Mouse (Mus musculus): Measurements from ENCODE around the gene Astn2. TPM values are rescaled to one million over a fixed set of nuclear protein-coding genes. Genes with fewer than 3 reads are reported as not detected.

The Astn2 gene
- polyA plus RNA-seq, 1 experiment, result 1.1 TPM

DNA sequence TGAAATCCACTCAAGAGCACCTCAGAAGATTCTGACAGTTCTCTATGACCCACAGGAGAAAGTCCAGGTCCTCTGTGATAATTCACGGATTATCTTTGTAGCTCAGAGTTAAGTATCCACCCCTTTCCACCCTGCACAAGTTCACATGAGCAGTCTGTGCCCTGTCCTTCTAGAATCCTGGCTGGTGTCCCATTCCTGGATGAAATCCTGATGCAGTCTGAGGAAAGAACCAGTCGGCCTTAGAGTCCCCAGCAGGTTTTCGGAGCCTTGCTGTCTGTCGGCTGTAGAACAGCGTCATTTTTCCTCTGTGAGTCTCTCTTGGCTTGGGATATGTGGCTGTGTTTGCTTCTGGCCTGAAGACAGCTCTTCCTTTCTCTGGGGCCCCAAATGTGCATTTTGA is 978.0 kb downstream of the Astn2 start:
- WGBS, result 84% methylated on average over 5 of the region's 5 CpGs
- H3K27ac ChIP-seq (ENCODE audit: control insufficient read depth, insufficient read depth, low read depth, low read length, poor library complexity), result no peak overlapping the region
- H3K4me1 ChIP-seq (ENCODE audit: control insufficient read depth, insufficient read depth, low read length), result no peaks in the 10 kb centered on the region
- TF ChIP-seq CTCF (IDR thresholded peaks at IDR 0.05; ENCODE audit: control insufficient read depth, insufficient read depth, low read length) (no peak), POLR2A (IDR thresholded peaks at IDR 0.05; ENCODE audit: borderline replicate concordance, control insufficient read depth, low read depth, low read length) (no peak)
- no peak overlapping the region for H3K4me3 ChIP-seq (replicated peaks; ENCODE audit: control insufficient read depth, low read depth, low read length)

DNA sequence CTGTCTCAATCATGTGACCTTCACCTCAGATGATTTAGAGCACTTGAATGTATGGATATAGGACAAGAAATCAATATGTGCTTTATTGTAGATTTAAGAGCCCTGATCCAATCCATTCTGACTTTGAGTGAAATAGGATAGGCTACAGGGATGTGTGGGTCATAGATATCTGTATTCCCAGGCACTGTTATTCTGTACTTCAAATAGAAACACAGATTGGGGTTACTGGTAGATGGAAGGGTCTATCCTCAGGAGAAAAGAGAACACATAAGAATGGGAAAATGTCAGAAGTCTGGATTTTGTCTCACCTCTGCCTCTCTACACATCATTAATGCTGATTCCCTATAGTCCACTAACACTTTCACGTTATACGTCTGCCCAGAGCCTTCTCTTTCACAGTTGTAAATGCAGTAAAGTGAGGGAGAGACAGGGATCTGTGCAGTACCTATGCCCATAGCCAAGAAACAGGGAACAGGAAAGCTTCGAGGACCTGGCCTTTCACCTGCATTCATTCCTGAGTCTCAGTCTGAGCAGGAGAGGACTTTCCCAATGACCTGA is 981.3 kb downstream of the Astn2 start:
- Histone ChIP-seq H3K27ac (ENCODE audit: control insufficient read depth, insufficient read depth, low read depth, low read length, poor library complexity) (no peak overlapping the region), H3K4me1 (ENCODE audit: control insufficient read depth, insufficient read depth, low read length) (no peaks in the 10 kb centered on the region), H3K4me3 (replicated peaks; ENCODE audit: control insufficient read depth, low read depth, low read length) (no peak overlapping the region)
- WGBS, result 81% methylated on average over 3 of the region's 3 CpGs
- TF ChIP-seq CTCF (IDR thresholded peaks at IDR 0.05; ENCODE audit: control insufficient read depth, insufficient read depth, low read length) (no peak), POLR2A (IDR thresholded peaks at IDR 0.05; ENCODE audit: borderline replicate concordance, control insufficient read depth, low read depth, low read length) (no peak)

DNA sequence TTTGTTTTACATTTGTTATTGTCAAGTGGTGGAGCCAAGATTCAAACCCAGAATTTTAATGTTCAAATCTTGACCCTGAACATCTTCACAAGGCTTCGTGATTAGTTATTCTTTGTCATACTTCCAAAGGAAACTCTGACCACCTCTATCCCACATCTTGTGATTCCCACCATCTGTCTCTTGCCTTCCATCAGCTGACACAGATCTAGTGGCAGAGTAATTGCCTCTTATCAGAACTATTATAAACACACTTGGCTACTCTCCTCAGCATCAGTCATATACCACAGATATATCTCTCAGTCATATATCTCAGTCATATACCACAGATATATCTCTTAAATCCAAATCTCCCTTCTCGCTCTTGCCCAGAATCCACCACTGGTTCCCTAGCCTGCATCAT is 983.1 kb downstream of the Astn2 start:
- WGBS, result 80% methylated on average over 2 of the region's 2 CpGs
- TF ChIP-seq POLR2A (IDR thresholded peaks at IDR 0.05; ENCODE audit: borderline replicate concordance, control insufficient read depth, low read depth, low read length) (no peak), CTCF (IDR thresholded peaks at IDR 0.05; ENCODE audit: control insufficient read depth, insufficient read depth, low read length) (no peak)
- Histone ChIP-seq H3K4me3 (replicated peaks; ENCODE audit: control insufficient read depth, low read depth, low read length) (no peak overlapping the region), H3K27ac (ENCODE audit: control insufficient read depth, insufficient read depth, low read depth, low read length, poor library complexity) (no peak overlapping the region), H3K4me1 (ENCODE audit: control insufficient read depth, insufficient read depth, low read length) (no peaks in the 10 kb centered on the region)

DNA sequence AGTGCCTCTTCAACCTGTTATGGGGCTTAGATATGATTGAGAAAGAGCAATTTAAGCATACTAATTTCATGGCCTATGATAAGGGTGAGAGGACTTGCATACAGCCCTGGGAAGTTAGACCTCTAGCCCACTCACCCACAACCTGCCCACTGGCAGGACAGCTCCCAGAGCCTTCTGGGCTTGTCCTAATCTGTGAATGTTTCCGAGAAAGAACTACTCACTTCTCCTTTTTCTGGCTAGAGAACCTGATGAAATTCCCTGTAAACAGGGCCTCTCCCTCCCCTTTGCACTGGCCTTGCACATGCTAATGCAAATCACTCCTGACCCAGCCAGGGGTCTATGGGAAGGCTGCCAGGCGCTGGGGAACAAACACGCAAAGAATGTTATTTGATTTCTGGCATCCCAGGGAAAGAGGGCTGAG is 983.9 kb downstream of the Astn2 start:
- H3K27ac ChIP-seq (ENCODE audit: control insufficient read depth, insufficient read depth, low read depth, low read length, poor library complexity), result no peak overlapping the region
- 43% methylated on average over 3 of the region's 3 CpGs for WGBS
- no peak overlapping the region for H3K4me3 ChIP-seq (replicated peaks; ENCODE audit: control insufficient read depth, low read depth, low read length)
- TF ChIP-seq POLR2A (IDR thresholded peaks at IDR 0.05; ENCODE audit: borderline replicate concordance, control insufficient read depth, low read depth, low read length), result no peak
- TF ChIP-seq CTCF (IDR thresholded peaks at IDR 0.05; ENCODE audit: control insufficient read depth, insufficient read depth, low read length), result no peak
- no peaks in the 10 kb centered on the region for H3K4me1 ChIP-seq (ENCODE audit: control insufficient read depth, insufficient read depth, low read length)

DNA sequence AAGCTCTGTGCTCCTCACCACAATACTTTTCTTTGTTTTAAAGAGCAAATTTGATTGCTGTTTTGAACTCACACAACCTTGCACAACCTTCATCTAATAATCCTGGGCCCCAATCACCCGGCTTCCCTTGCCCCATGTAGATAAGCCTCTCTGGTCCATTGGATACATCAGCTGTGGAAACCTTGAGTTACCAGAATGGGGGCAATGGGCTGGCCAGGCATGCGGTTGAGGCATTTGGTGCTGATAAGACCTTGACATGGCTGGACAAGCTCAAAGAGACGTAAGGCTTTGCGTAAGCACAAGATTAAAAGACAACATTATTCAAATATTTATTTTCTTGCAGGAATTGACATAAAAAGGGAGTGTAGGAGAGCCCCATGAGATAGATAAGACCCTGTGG is 988.9 kb downstream of the Astn2 start:
- no peaks in the 10 kb centered on the region for H3K4me1 ChIP-seq (ENCODE audit: control insufficient read depth, insufficient read depth, low read length)
- no peak for TF ChIP-seq CTCF (IDR thresholded peaks at IDR 0.05; ENCODE audit: control insufficient read depth, insufficient read depth, low read length)
- no peak for TF ChIP-seq POLR2A (IDR thresholded peaks at IDR 0.05; ENCODE audit: borderline replicate concordance, control insufficient read depth, low read depth, low read length)
- WGBS, result 83% methylated on average over 4 of the region's 4 CpGs

DNA sequence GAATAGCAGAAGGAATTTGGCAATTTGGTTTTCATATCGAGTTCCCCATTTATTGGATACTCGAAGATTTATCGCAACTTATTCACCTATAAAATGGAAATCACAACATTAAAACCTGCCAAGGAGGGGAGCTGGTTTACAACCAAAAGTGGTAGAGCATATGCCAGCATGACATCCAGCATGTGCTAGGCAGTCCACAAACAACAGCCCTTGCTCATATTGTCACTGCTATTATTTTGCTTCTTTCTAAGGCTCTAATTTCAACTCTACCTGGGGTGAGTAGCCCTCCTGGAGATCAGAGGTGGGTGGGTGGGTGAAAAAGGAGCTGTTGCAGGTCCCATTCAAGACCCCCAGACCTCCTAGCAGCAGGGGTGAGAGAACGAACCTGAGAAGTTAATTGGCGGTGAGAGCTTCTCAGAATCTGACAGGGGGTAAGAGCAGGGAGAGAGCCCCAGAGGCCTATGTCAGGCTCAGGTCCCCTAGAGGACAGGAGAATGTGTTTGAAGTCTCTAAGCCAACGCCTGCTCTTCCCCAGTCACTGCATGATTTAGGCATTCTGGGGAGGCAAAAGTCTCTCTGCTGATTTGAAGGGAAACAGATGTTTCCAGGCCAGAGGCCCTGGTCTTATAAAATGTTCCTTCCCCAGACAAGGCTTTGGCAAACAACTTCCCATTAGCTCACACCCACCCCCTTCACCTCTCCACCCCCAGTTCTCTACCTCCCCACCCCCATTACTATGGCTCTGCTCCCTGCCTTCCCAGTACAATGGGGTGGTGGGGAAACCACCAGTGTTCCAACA is 1001.4 kb downstream of the Astn2 start:
- 42% methylated on average over 6 of the region's 6 CpGs for WGBS
- H3K27ac ChIP-seq (ENCODE audit: control insufficient read depth, insufficient read depth, low read depth, low read length, poor library complexity), result no peak overlapping the region
- no peaks in the 10 kb centered on the region for H3K4me1 ChIP-seq (ENCODE audit: control insufficient read depth, insufficient read depth, low read length)
- no peak for TF ChIP-seq POLR2A (IDR thresholded peaks at IDR 0.05; ENCODE audit: borderline replicate concordance, control insufficient read depth, low read depth, low read length)
- TF ChIP-seq CTCF (IDR thresholded peaks at IDR 0.05; ENCODE audit: control insufficient read depth, insufficient read depth, low read length), result no peak
- H3K4me3 ChIP-seq (replicated peaks; ENCODE audit: control insufficient read depth, low read depth, low read length), result no peak overlapping the region

More for the DNA sequence above, 988.9 kb downstream of the Astn2 start:
- Histone ChIP-seq H3K4me3 (replicated peaks; ENCODE audit: control insufficient read depth, low read depth, low read length) (no peak overlapping the region), H3K27ac (ENCODE audit: control insufficient read depth, insufficient read depth, low read depth, low read length, poor library complexity) (no peak overlapping the region)

DNA sequence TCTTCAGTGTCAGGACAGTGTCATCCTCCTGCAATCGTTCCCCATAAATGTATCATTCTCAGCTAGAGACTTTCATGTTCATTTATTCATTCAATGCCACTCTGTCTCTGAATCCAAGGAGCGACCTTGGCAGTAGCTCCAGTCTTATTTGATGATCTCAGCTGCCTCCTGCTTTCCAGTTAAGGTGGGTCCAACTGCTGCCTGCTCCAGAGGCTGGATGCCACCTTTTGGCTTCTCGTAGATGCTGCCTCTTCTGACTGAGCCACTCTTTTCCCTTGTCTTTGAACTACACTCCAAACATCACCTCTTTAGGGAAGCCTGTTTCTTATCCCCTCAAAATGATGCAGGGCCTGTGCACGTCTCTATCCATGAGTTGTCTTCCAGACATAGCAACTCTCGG is 1002.1 kb downstream of the Astn2 start:
- no peaks in the 10 kb centered on the region for H3K4me1 ChIP-seq (ENCODE audit: control insufficient read depth, insufficient read depth, low read length)
- no peak overlapping the region for H3K27ac ChIP-seq (ENCODE audit: control insufficient read depth, insufficient read depth, low read depth, low read length, poor library complexity)
- no peak overlapping the region for H3K4me3 ChIP-seq (replicated peaks; ENCODE audit: control insufficient read depth, low read depth, low read length)
- WGBS, result 73% methylated on average over 5 of the region's 5 CpGs
- TF ChIP-seq POLR2A (IDR thresholded peaks at IDR 0.05; ENCODE audit: borderline replicate concordance, control insufficient read depth, low read depth, low read length), result no peak
- no peak for TF ChIP-seq CTCF (IDR thresholded peaks at IDR 0.05; ENCODE audit: control insufficient read depth, insufficient read depth, low read length)

DNA sequence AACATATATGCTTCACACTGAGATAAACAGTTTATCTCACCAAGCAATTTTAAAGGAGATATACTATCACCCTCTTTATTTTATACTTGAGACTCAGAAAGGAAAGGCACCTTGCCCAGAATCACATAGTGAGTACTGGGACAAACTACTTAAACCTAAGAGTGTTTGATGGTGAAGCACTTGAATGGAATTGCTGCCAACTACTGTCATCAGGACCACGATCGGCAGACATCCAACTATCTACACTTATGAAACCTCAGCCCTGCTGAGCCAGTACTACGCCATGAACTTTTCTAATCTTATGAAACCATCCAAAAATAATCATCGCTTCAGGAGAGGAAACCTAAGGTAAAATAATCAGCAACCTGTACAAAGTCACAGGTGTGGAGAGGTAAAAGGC is 1005.0 kb downstream of the Astn2 start:
- no peaks in the 10 kb centered on the region for H3K4me1 ChIP-seq (ENCODE audit: control insufficient read depth, insufficient read depth, low read length)
- TF ChIP-seq POLR2A (IDR thresholded peaks at IDR 0.05; ENCODE audit: borderline replicate concordance, control insufficient read depth, low read depth, low read length) (no peak), CTCF (IDR thresholded peaks at IDR 0.05; ENCODE audit: control insufficient read depth, insufficient read depth, low read length) (no peak)
- 84% methylated on average over 4 of the region's 4 CpGs for WGBS
- no peak overlapping the region for H3K4me3 ChIP-seq (replicated peaks; ENCODE audit: control insufficient read depth, low read depth, low read length)
- no peak overlapping the region for H3K27ac ChIP-seq (ENCODE audit: control insufficient read depth, insufficient read depth, low read depth, low read length, poor library complexity)

Measured in bone marrow, adult 2 months (tissue).